42 mouse cellular contexts compared by ENCODE assay signal in the genomic region with DNA sequence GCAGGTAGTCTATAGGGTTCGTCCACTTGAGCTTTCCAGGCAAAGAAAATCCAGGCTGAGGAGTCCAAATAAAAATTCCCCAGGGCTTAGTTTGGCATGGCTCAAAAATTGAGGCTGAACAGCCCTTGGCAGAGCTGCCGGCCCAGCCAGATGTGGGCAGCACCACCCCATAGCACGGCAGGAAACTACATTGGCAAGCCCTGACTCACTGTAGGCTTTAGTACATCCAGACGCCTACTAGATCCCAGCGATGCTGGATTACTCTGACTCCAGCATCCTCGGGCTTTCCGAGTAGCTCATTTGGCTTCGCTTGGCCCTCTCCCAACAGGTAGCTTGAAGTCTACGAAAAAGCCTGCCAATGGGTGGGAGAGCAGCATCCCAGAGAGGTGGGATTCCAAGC. TPM values are rescaled to one million over a fixed set of nuclear protein-coding genes. Genes with fewer than 3 reads are reported as not detected.
DNase-seq lines count a peak whose midpoint lies in the region; ATAC-seq and TF ChIP-seq lines count a peak whose summit lies in the region.
"Had no signal": no experiment of that assay in that cellular context is flagged by ENCODE, and none has a peak within 500 bp of the region (broad histone marks: within the 10 kb centered on the region; RNA-seq: fewer than 3 reads in every experiment).

No protein-coding gene starts in this region.

- H3K27me3 ChIP-seq in stomach, postnatal 0 days (ENCODE audit: control insufficient read depth, insufficient read depth, low read length) = no peaks in the 10 kb centered on the region
- H3K27me3 ChIP-seq: heart, embryonic 15.5 days; kidney, embryonic 15.5 days; limb, embryonic 13.5 days; lung, embryonic 15.5 days; midbrain, embryonic 15.5 days had no signal

- intact Hi-C loops in left cerebral cortex, postnatal 4 days (cut with DNase I) = no loop called here

- peak; percentile 54 to 58 for DNase-seq in left cerebral cortex, adult 18-20 months (ENCODE audit: low spot score in 2 of 2)
- no peak for DNase-seq in left cerebral cortex, postnatal 4 days
- DNase-seq in 3134 (ENCODE audit: extremely low read depth, insufficient read length, low spot score) = peak; percentile 77
- DNase-seq in 3T3-L1 (ENCODE audit: low read depth, low spot score) = peak; percentile 86
- DNase-seq in brain, adult 2 months (ENCODE audit: low read depth, low spot score) = peak; percentile 78
- DNase-seq in kidney, postnatal 36 days = no peak
- no peak for DNase-seq in spleen, postnatal 14 days (ENCODE audit: low spot score in 2 of 2)
- DNase-seq in stomach, postnatal 0 days (ENCODE audit: low spot score) = no peak
- DNase-seq: adrenal gland, postnatal 25 days; cerebellum, adult 18-20 months; cerebellum, postnatal 10 days; kidney, adult 18-20 months; kidney, postnatal 25 days; layer of hippocampus, postnatal 36 days; thymus, postnatal 4 days had no signal

- H3K4me3 ChIP-seq in stomach, postnatal 0 days (ENCODE audit: low read depth, low read length) = no peak overlapping the region
- H3K4me3 ChIP-seq: erythroblast, embryonic 14.5 days; heart, embryonic 15.5 days; kidney, embryonic 15.5 days; layer of hippocampus, adult 2 months; limb, embryonic 13.5 days; lung, embryonic 15.5 days; midbrain, embryonic 10.5 days; midbrain, embryonic 15.5 days had no signal

- no peaks in the 10 kb centered on the region for H3K9me3 ChIP-seq in stomach, postnatal 0 days (ENCODE audit: control insufficient read depth, low read length)
- H3K9me3 ChIP-seq: G1E; heart, embryonic 15.5 days; kidney, embryonic 15.5 days; limb, embryonic 13.5 days; lung, embryonic 15.5 days; midbrain, embryonic 10.5 days; midbrain, embryonic 15.5 days had no signal

- no peak overlapping the region for H3K4me2 ChIP-seq in stomach, postnatal 0 days (replicated peaks; ENCODE audit: low read depth)
- H3K4me2 ChIP-seq: heart, embryonic 15.5 days; kidney, embryonic 15.5 days; limb, embryonic 13.5 days; liver, embryonic 11.5 days; lung, embryonic 15.5 days; midbrain, embryonic 15.5 days had no signal

- no peak for TF ChIP-seq CTCF in stomach, postnatal 0 days (IDR thresholded peaks at IDR 0.05; ENCODE audit: low read depth)

- H3K9ac ChIP-seq in stomach, postnatal 0 days (ENCODE audit: low read length) = no peak overlapping the region
- H3K9ac ChIP-seq: heart, embryonic 15.5 days; kidney, embryonic 15.5 days; limb, embryonic 13.5 days; lung, embryonic 15.5 days; midbrain, embryonic 15.5 days had no signal

- no peak for ATAC-seq in stomach, postnatal 0 days (ENCODE audit: low FRiP score, low TSS enrichment)
- ATAC-seq: forebrain, embryonic 14.5 days; hindbrain, embryonic 16.5 days; midbrain, embryonic 15.5 days had no signal

- no peak overlapping the region for H3K27ac ChIP-seq in stomach, postnatal 0 days (replicated peaks)
- H3K27ac ChIP-seq: heart, embryonic 15.5 days; kidney, embryonic 15.5 days; layer of hippocampus, adult 2 months; limb, embryonic 13.5 days; lung, embryonic 15.5 days; midbrain, embryonic 10.5 days; midbrain, embryonic 15.5 days had no signal

- 80% methylated on average over 9 of the region's 9 CpGs for WGBS in stomach, postnatal 0 days

- 0 out of 2 replicates have a peak, but pooled peaks cover 3% of the 10 kb centered on the region for H3K4me1 ChIP-seq in stomach, postnatal 0 days (replicated peaks; ENCODE audit: control insufficient read depth, insufficient read depth)

- TF ChIP-seq EP300 in stomach, postnatal 0 days (optimal IDR thresholded peaks at IDR 0.05) = no peak

- peaks cover 16% of the 10 kb centered on the region for H3K36me3 ChIP-seq in stomach, postnatal 0 days (ENCODE audit: control insufficient read depth, insufficient read depth, low read length)
- H3K36me3 ChIP-seq: midbrain, embryonic 15.5 days had no signal

RNA-seq across cellular contexts. Expression of a gene that starts 4.7 kb away (rescaled TPM):
- 100 to 1,000 TPM in 1 of 2 experiments, 10 to 100 TPM in 1; 99.4 to 103 TPM for total RNA-seq in left cerebral cortex, adult 18-20 months (2021)
- total RNA-seq in left cerebral cortex, postnatal 4 days (2021) = 10 to 100 TPM; 66.4 to 69.2 TPM
- polyA plus RNA-seq in stomach, postnatal 0 days (2015; fragmentation: Nextera tagmentation; extraction: Ambion mirVana) = 79.7 and 87.8 TPM in 2 replicates

RNA-seq across cellular contexts. Expression of a gene that starts 25.1 kb away (rescaled TPM):
- 10 to 100 TPM; 50.5 to 52.2 TPM for total RNA-seq in left cerebral cortex, adult 18-20 months (2021)
- total RNA-seq in left cerebral cortex, postnatal 4 days (2021) = 10 to 100 TPM; 43.6 to 48.3 TPM
- polyA plus RNA-seq in stomach, postnatal 0 days (2015; fragmentation: Nextera tagmentation; extraction: Ambion mirVana) = 0.11 TPM in 1 of 2 replicates, not detected in the other
- total RNA-seq: adrenal gland, postnatal 25 days; common myeloid progenitor, adult 5-6 weeks; gastrocnemius, adult 8-10 months; heart, postnatal 25 days; megakaryocyte progenitor cell, adult 5-6 weeks; neutrophil, adult 5-6 weeks had no signal
- polyA plus RNA-seq: erythroblast, embryonic 14.5 days; G1E; gonadal fat pad, adult 2 months; heart, embryonic 15.5 days; intestine, embryonic 14.5 days; kidney, embryonic 15.5 days; limb, embryonic 13.5 days; liver, embryonic 11.5 days; liver, embryonic 16.5 days; spleen, adult 2 months had no signal

RNA-seq across cellular contexts. Expression of a gene that starts 54.6 kb away (rescaled TPM):
- not detected for total RNA-seq in left cerebral cortex, adult 18-20 months (2021)
- not detected for total RNA-seq in left cerebral cortex, postnatal 4 days (2021)
- not detected in 2 replicates for polyA plus RNA-seq in stomach, postnatal 0 days (2015; fragmentation: Nextera tagmentation; extraction: Ambion mirVana)
- total RNA-seq: adrenal gland, postnatal 25 days; common myeloid progenitor, adult 5-6 weeks; G1E; gastrocnemius, adult 8-10 months; heart, postnatal 25 days; layer of hippocampus, adult 2 months; layer of hippocampus, postnatal 36 days; left cerebral cortex, postnatal 14 days; megakaryocyte progenitor cell, adult 5-6 weeks; neutrophil, adult 5-6 weeks had no signal
- polyA plus RNA-seq: brain, embryonic 14.5 days; embryonic facial prominence, embryonic 14.5 days; erythroblast, embryonic 14.5 days; forebrain, embryonic 14.5 days; G1E; gonadal fat pad, adult 2 months; heart, embryonic 15.5 days; hindbrain, embryonic 11.5 days; hindbrain, embryonic 16.5 days; intestine, embryonic 14.5 days; kidney, embryonic 15.5 days; limb, embryonic 13.5 days; liver, embryonic 11.5 days; liver, embryonic 16.5 days; lung, embryonic 15.5 days; midbrain, embryonic 10.5 days; midbrain, embryonic 15.5 days; neural tube, embryonic 11.5 days; spleen, adult 2 months; thymus, postnatal 0 days had no signal

Comparison
In these comparisons a context has a peak if more than half of its experiments do, and no peak if none do; other contexts are left out.
1. DNase-seq: peak in left cerebral cortex, adult 18-20 months (2 of 2), 3134 (single experiment), 3T3-L1 (single experiment) and brain, adult 2 months (single experiment); none in left cerebral cortex, postnatal 4 days (single experiment), kidney, postnatal 36 days (0 of 2), spleen, postnatal 14 days (0 of 2) and stomach, postnatal 0 days (single experiment).